Mouse (Mus musculus) forebrain, embryonic 14.5 days (tissue): ENCODE data around the gene Prx. TPM values are rescaled to one million over a fixed set of nuclear protein-coding genes. Genes with fewer than 3 reads are reported as not detected.

Experiments
- ATAC-seq: fragments of 200-750 bp; cut with Nextera tagmentation; 2 replicates; pipeline ENCODE4 v1.8.0; 2017; ENCODE audit warnings: mild to moderate bottlenecking, moderate library complexity
- DNase-seq: peaks from one replicate; pipeline ENCODE4 v3.0.0-alpha.2; 2015; ENCODE audit warnings: low spot score
- H3K27ac ChIP-seq: fragments of 300-500 bp; sonication (generic); 2 replicates; pipeline ENCODE4 v1.5.1; 2014; ENCODE audit warnings: low read depth, mild to moderate bottlenecking, control low read depth, low read length, moderate library complexity
- H3K27me3 ChIP-seq: fragments of 300-500 bp; sonication (generic); replicated peaks from 2 replicates; pipeline ENCODE4 v1.6.1; 2014; ENCODE audit warnings: low read length, control low read depth, mixed read lengths; ENCODE audit not compliant: control insufficient read depth, insufficient read depth
- H3K36me3 ChIP-seq: fragments of 300-500 bp; sonication (generic); 2 replicates; pipeline ENCODE4 v1.6.1; 2014; ENCODE audit warnings: low read length, control low read depth; ENCODE audit not compliant: control insufficient read depth, insufficient read depth
- H3K4me1 ChIP-seq: fragments of 300-500 bp; sonication (generic); 2 replicates; pipeline ENCODE4 v1.6.1; 2014; ENCODE audit warnings: antibody characterized with exemption, low read length, control low read depth; ENCODE audit not compliant: control insufficient read depth, insufficient read depth
- H3K4me2 ChIP-seq: fragments of 300-500 bp; sonication (generic); 2 replicates; pipeline ENCODE4 v1.6.1; 2014; ENCODE audit warnings: mild to moderate bottlenecking, control low read depth, low read length
- H3K4me3 ChIP-seq: fragments of 300-500 bp; sonication (generic); 2 replicates; pipeline ENCODE4 v1.5.1; 2014; ENCODE audit warnings: low read depth, low read length, control low read depth
- H3K9ac ChIP-seq: fragments of 300-500 bp; sonication (generic); 2 replicates; pipeline ENCODE4 v1.6.1; 2014; ENCODE audit warnings: mild to moderate bottlenecking, low read length, control low read depth, moderate library complexity
- H3K9me3 ChIP-seq: fragments of 300-500 bp; sonication (generic); replicated peaks from 2 replicates; pipeline ENCODE4 v1.6.1; 2016; ENCODE audit warnings: low read length, control low read depth, mixed read lengths; ENCODE audit not compliant: control insufficient read depth
- WGBS: fragments of 180-500 bp; shearing (Covaris S2); extraction: QIAGEN DNeasy Blood & Tissue Kit; methylation state at CpG from one replicate; pipeline ENCODE4 v1.1.7; 2014; 5-methylcytosine and 5-hydroxymethylcytosine counted together
- polyA plus RNA-seq: library from polyadenylated mRNA; unstranded; fragments of >200 nt; fragmentation: Nextera tagmentation; extraction: Ambion mirVana; gene quantifications from 2 replicates; pipeline ENCODE4 v1.2.1, GENCODE M21; 2014

Gene Prx
- polyA plus RNA-seq, 1 experiment from 2014 or later: 0.55 TPM

DNA sequence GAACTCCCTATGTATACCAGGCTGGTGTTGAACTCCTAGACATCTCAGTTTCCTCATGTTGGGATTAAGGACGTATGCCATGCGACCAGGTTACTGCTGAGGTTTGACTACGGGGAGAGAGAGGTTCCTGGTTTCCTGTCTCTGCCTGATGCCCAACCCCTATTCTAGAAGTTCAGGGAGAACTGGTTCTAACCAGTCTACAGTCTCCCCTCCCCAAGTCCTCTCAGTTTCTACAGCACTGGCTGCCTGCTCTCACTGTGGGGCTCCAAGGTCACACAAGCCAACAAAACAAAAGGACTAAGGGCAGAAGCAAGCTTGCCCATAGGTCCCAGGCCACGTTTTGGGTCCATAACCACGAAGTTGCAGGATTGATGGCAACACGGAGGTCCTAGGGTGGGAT, 50.5 kb downstream of the Prx start:
- no peak overlapping the region for H3K9ac ChIP-seq
- ATAC-seq (no peak), DNase-seq (no peak)
- peaks cover 10% of the 10 kb centered on the region for H3K4me1 ChIP-seq
- no peaks in the 10 kb centered on the region for H3K9me3 ChIP-seq
- H3K27ac ChIP-seq: no peak overlapping the region
- no peak overlapping the region for H3K4me3 ChIP-seq
- no peaks in the 10 kb centered on the region for H3K27me3 ChIP-seq
- 80% methylated on average over 6 of the region's 6 CpGs for WGBS
- no peak overlapping the region for H3K4me2 ChIP-seq
- no peaks in the 10 kb centered on the region for H3K36me3 ChIP-seq

DNA sequence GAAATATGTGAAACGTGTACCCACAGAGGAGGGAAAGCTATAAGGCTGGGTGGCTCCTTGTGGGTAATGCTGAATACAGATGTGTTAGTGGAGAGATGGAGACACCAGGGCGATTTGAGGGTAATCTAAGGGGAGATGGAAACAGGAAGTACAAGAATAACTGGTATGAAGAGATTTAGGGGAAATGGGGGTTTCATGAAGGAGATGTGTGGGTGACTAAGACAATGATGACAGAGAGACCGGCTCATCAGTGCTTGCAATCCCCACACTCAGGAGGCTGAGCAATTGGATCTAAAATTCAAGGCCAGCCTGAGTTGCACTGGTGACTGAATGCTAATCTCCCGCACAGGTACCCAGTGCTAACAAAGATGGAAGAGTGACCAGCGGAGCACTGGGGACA, 52.9 kb downstream of the Prx start:
- peak overlapping the region; percentile 81 for H3K4me2 ChIP-seq
- ATAC-seq: no peak
- WGBS: 62% methylated on average over 5 of the region's 5 CpGs
- peak overlapping the region; percentile 73 for H3K4me3 ChIP-seq
- no peak for DNase-seq
- H3K27ac ChIP-seq: no peak overlapping the region
- H3K4me1 ChIP-seq: peaks cover 10% of the 10 kb centered on the region
- H3K27me3 ChIP-seq: no peaks in the 10 kb centered on the region
- peaks cover 9% of the 10 kb centered on the region for H3K36me3 ChIP-seq
- peak overlapping the region; percentile 74; the same call in 1 of the 2 replicates for H3K9ac ChIP-seq
- no peaks in the 10 kb centered on the region for H3K9me3 ChIP-seq

DNA sequence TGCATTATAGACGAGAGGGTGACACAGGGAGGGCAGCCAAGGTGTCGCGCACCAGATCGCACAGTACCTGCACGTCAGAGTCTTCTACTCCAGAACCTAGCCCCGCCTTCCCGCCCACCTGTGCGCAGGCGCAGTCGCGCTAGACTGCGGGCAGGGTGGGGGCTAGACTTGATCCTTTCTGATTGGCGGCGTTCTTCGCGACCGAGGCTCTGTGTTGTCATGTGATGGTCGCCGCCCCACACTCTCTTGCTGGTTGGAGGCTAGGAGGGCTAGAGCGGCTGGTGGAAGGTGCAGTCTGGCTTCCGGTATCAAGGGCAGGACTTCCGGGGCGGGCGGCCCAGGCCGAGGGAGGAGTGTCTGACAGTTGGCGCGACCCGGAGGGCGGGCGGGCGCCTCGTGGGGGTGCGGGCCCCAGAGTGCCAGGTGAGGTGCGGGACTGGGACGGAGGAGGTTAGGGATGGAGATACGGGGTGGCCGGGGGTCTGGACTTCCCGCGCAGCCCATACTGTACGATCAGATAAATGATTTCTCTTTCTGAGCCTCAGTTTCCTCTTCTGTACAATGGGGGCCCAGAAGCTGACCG, 53.9 kb downstream of the Prx start, which contains the start of the genes Pld3 and 2310022A10Rik:
Gene Pld3, minus strand, starts transcription at position 288 of the 583 bp plus-strand sequence.
Gene 2310022A10Rik, plus strand, starts transcription at position 303 of the 583 bp plus-strand sequence.
- H3K4me2 ChIP-seq: peak within 1 kb of the TSS; percentile 81
- no peaks in the 10 kb centered on the region for H3K9me3 ChIP-seq
- H3K4me3 ChIP-seq: peak within 1 kb of the TSS; percentile 73
- peak within 1 kb of the TSS; percentile 74 for H3K9ac ChIP-seq
- H3K36me3 ChIP-seq: peaks cover 9% of the 10 kb centered on the region
- peak; percentile 100 for ATAC-seq
- no peaks in the 10 kb centered on the region for H3K27me3 ChIP-seq
- peaks cover 10% of the 10 kb centered on the region for H3K4me1 ChIP-seq
- under 1% methylated on average over 41 of the region's 41 CpGs for WGBS
- DNase-seq: peak; percentile 98
- H3K27ac ChIP-seq: 0 out of 2 replicates have a peak within 1 kb of the TSS, but pooled peaks have one; percentile 33

DNA sequence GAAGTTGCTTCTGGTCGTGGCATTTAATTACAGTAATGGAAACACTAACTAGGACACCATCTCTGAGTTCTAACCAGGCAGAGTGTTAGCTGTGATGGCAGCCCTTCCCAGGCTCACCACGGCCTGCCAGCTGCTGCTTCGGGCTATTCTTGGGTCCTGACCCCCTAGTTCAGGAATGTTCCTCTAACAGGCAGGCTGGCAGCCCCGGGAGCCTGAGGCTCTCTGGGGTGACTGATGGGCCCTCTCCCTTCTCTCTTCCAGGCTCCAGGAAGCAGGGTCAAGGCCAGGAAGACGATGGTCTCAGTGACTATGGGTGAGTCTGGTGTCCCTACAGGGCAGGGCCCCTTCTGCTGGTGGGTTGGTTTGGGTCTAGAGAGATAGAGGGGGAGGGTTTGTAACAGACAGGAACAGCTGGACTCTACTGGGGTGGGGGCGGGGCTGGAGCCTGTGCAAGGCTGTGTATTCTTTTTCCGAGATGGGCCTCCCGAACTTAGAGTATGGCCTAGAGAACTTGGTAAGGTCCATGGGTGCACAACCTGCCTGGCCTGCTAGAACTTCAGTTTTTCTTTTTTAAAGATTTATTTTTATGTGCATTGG, 61.3 kb downstream of the Prx start:
- H3K4me1 ChIP-seq: no peaks in the 10 kb centered on the region
- no peak overlapping the region for H3K4me3 ChIP-seq
- no peak for ATAC-seq
- WGBS: 89% methylated on average over 8 of the region's 8 CpGs
- H3K4me2 ChIP-seq: no peak overlapping the region
- no peaks in the 10 kb centered on the region for H3K9me3 ChIP-seq
- H3K27ac ChIP-seq: no peak overlapping the region
- peaks cover 62% of the 10 kb centered on the region for H3K36me3 ChIP-seq
- H3K9ac ChIP-seq: no peak overlapping the region
- H3K27me3 ChIP-seq: no peaks in the 10 kb centered on the region
- DNase-seq: no peak

GRCm38 (mm10) chr7:27560978-27561377, 61.9 kb downstream of the Prx start:
- Histone ChIP-seq H3K4me2 (no peak overlapping the region), H3K27me3 (no peaks in the 10 kb centered on the region), H3K9me3 (no peaks in the 10 kb centered on the region), H3K27ac (no peak overlapping the region), H3K36me3 (peaks cover 64% of the 10 kb centered on the region), H3K9ac (no peak overlapping the region; the same call in 1 of the 2 replicates), H3K4me3 (no peak overlapping the region), H3K4me1 (no peaks in the 10 kb centered on the region)
- WGBS: 81% methylated on average over 1 of the region's 1 CpGs
- ATAC-seq: no peak
- DNase-seq: no peak

Other genes starting within 250 kb of the Prx start
- gene Numbl, start 240.9 kb upstream of the Prx start, polyA plus RNA-seq: 22.9 and 28.6 TPM in 2 replicates
- 8.0 and 11.0 TPM in 2 replicates for gene Ltbp4, start 161.6 kb upstream of the Prx start, polyA plus RNA-seq
- gene Shkbp1, start 143.3 kb upstream of the Prx start, polyA plus RNA-seq: 52.4 and 66.4 TPM in 2 replicates
- 0.38 TPM in 1 of 2 replicates, not detected in the other for gene Gm20479, start 141.9 kb upstream of the Prx start, polyA plus RNA-seq
- 1.6 and 1.7 TPM in 2 replicates for gene Sptbn4, start 51.6 kb upstream of the Prx start, polyA plus RNA-seq
- 22.4 and 23.7 TPM in 2 replicates for gene Blvrb, start 51.3 kb upstream of the Prx start, polyA plus RNA-seq
- gene Sertad3, start 25.6 kb upstream of the Prx start, polyA plus RNA-seq: 12.5 and 14.2 TPM in 2 replicates
- gene Sertad1, start 12.4 kb upstream of the Prx start, polyA plus RNA-seq: 8.6 and 9.7 TPM in 2 replicates
- 0.08 and 0.27 TPM in 2 replicates for gene Hipk4, start 23.9 kb downstream of the Prx start, polyA plus RNA-seq
- 98.6 and 108 TPM in 2 replicates for gene Pld3, start 53.9 kb downstream of the Prx start, polyA plus RNA-seq
- 26.3 and 31.2 TPM in 2 replicates for gene 2310022A10Rik, start 53.9 kb downstream of the Prx start, polyA plus RNA-seq
- 80.6 and 85.8 TPM in 2 replicates for gene Akt2, start 92.2 kb downstream of the Prx start, polyA plus RNA-seq
- 69.3 and 73.8 TPM in 2 replicates for gene Ttc9b, start 154.6 kb downstream of the Prx start, polyA plus RNA-seq
- 12.8 and 13.8 TPM in 2 replicates for gene Map3k10, start 175.3 kb downstream of the Prx start, polyA plus RNA-seq
- gene Zfp607b, start 190.0 kb downstream of the Prx start, polyA plus RNA-seq: 10.8 and 14.5 TPM in 2 replicates
- gene Zfp60, start 232.1 kb downstream of the Prx start, polyA plus RNA-seq: 96.6 and 101 TPM in 2 replicates